Mouse (Mus musculus) thymus, adult 2 months (tissue): ENCODE data around the gene Mlana. TPM values are rescaled to one million over a fixed set of nuclear protein-coding genes. Genes with fewer than 3 reads are reported as not detected.

Experiments
- DNase-seq: peaks from one replicate; pipeline ENCODE4 v3.0.0; 2021
- H3K27ac ChIP-seq: fragments of 200-500 bp; 2 replicates; pipeline ENCODE4 v1.5.1; 2012; ENCODE audit warnings: low read length, control low read depth; ENCODE audit not compliant: control insufficient read depth, insufficient read depth
- H3K27me3 ChIP-seq: fragments of 200-500 bp; 2 replicates; pipeline ENCODE4 v1.6.1; 2012; ENCODE audit warnings: mild to moderate bottlenecking, low read length, moderate library complexity, mixed read lengths; ENCODE audit not compliant: control insufficient read depth, insufficient read depth
- H3K36me3 ChIP-seq: fragments of 200-500 bp; 2 replicates; pipeline ENCODE4 v1.6.1; 2012; ENCODE audit warnings: mild to moderate bottlenecking, low read length, moderate library complexity; ENCODE audit not compliant: control insufficient read depth, insufficient read depth
- H3K4me1 ChIP-seq: fragments of 200-500 bp; replicated peaks from 2 replicates; pipeline ENCODE4 v1.6.1; 2012; ENCODE audit warnings: low read length; ENCODE audit not compliant: control insufficient read depth, insufficient read depth
- H3K4me3 ChIP-seq: fragments of 200-500 bp; 2 replicates; pipeline ENCODE4 v1.5.1; 2012; ENCODE audit warnings: mild to moderate bottlenecking, low read length, control low read depth, moderate library complexity; ENCODE audit not compliant: control insufficient read depth, insufficient read depth
- CTCF ChIP-seq: fragments of 200-500 bp; IDR thresholded peaks from 2 replicates; pipeline ENCODE4 v1.5.1; 2012; ENCODE audit warnings: mild to moderate bottlenecking, control low read depth, low read length, moderate library complexity, borderline replicate concordance; ENCODE audit not compliant: control insufficient read depth, poor library complexity, insufficient read depth; ENCODE audit errors: extremely low read depth
- POLR2A ChIP-seq: fragments of 200-500 bp; IDR thresholded peaks from 2 replicates; pipeline ENCODE4 v1.6.1; 2012; ENCODE audit warnings: mild to moderate bottlenecking, low read length, control low read depth, moderate library complexity; ENCODE audit not compliant: control insufficient read depth, poor library complexity, insufficient read depth; ENCODE audit errors: extremely low read depth
- WGBS: fragments of 180-500 bp; shearing (Covaris S2); methylation state at CpG from one replicate; pipeline ENCODE4 v1.1.7; 2018; 5-methylcytosine and 5-hydroxymethylcytosine counted together
- polyA plus RNA-seq: library from polyadenylated mRNA; depleted of rRNA; stranded (reverse); fragments of >200 nt; gene quantifications from 2 replicates; pipeline ENCODE4 v1.2.3, GENCODE M21; 2012

Gene Mlana
- polyA plus RNA-seq, 1 experiment, result 0.27 TPM

GRCm38 (mm10) chr19:29683844-29684540 lies 13.6 kb upstream of the Mlana start:
- peak; percentile 76 for DNase-seq
- no peaks in the 10 kb centered on the region for H3K36me3 ChIP-seq
- H3K4me1 ChIP-seq, result no peaks in the 10 kb centered on the region
- H3K27ac ChIP-seq, result no peak overlapping the region
- peak; percentile 66; the same call in 1 of the 2 replicates for TF ChIP-seq CTCF
- no peak for TF ChIP-seq POLR2A
- no peaks in the 10 kb centered on the region for H3K27me3 ChIP-seq
- 63% methylated on average over 16 of the region's 16 CpGs for WGBS
- no peak overlapping the region for H3K4me3 ChIP-seq

GRCm38 (mm10) chr19:29695071-29695470 lies 2.6 kb upstream of the Mlana start:
- 99% methylated on average over 10 of the region's 10 CpGs for WGBS
- no peaks in the 10 kb centered on the region for H3K36me3 ChIP-seq
- DNase-seq, result no peak

GRCm38 (mm10) chr19:29696309-29696708 lies 1.3 kb upstream of the Mlana start:
- no peak for DNase-seq
- Histone ChIP-seq H3K27me3 (no peaks in the 10 kb centered on the region), H3K4me3 (no peak overlapping the region), H3K36me3 (no peaks in the 10 kb centered on the region), H3K27ac (no peak overlapping the region), H3K4me1 (peaks cover 5% of the 10 kb centered on the region)
- TF ChIP-seq CTCF (no peak), POLR2A (no peak)
- WGBS, result 91% methylated on average over 4 of the region's 4 CpGs

More at GRCm38 (mm10) chr19:29695071-29695470, 2.6 kb upstream of the Mlana start:
- TF ChIP-seq POLR2A (no peak), CTCF (no peak)
- H3K4me3 ChIP-seq, result no peak overlapping the region
- H3K4me1 ChIP-seq, result peaks cover 5% of the 10 kb centered on the region
- no peaks in the 10 kb centered on the region for H3K27me3 ChIP-seq
- no peak overlapping the region for H3K27ac ChIP-seq

GRCm38 (mm10) chr19:29696840-29697239 lies 784 bp upstream of the Mlana start:
- Histone ChIP-seq H3K27ac (no peak overlapping the region), H3K27me3 (no peaks in the 10 kb centered on the region), H3K4me3 (no peak overlapping the region), H3K36me3 (no peaks in the 10 kb centered on the region), H3K4me1 (peaks cover 5% of the 10 kb centered on the region)
- TF ChIP-seq POLR2A (no peak), CTCF (no peak)
- no peak for DNase-seq

- Histone ChIP-seq H3K36me3 (no peaks in the 10 kb centered on the region), H3K27ac (no peak overlapping the region), H3K4me3 (no peak overlapping the region), H3K27me3 (no peaks in the 10 kb centered on the region), H3K4me1 (peaks cover 5% of the 10 kb centered on the region)
- no peak for TF ChIP-seq POLR2A
- no peak for TF ChIP-seq CTCF
- WGBS, result 80% methylated on average over 4 of the region's 4 CpGs
- no peak for DNase-seq
Observed at GRCm38 (mm10) chr19:29701707-29702106, 4.1 kb downstream of the Mlana start.

GRCm38 (mm10) chr19:29704436-29704835 lies 6.8 kb downstream of the Mlana start:
- WGBS, result 94% methylated on average over 13 of the region's 13 CpGs
- no peak overlapping the region for H3K4me3 ChIP-seq

GRCm38 (mm10) chr19:29707314-29707898 lies 9.8 kb downstream of the Mlana start:
- no peaks in the 10 kb centered on the region for H3K27me3 ChIP-seq
- 77% methylated on average over 9 of the region's 9 CpGs for WGBS
- no peak overlapping the region for H3K27ac ChIP-seq
- peaks cover 2% of the 10 kb centered on the region; the same call in 1 of the 2 replicates for H3K4me1 ChIP-seq
- TF ChIP-seq POLR2A, result no peak
- no peak for TF ChIP-seq CTCF
- no peak overlapping the region for H3K4me3 ChIP-seq
- DNase-seq, result no peak
- H3K36me3 ChIP-seq, result no peaks in the 10 kb centered on the region

More at GRCm38 (mm10) chr19:29704436-29704835, 6.8 kb downstream of the Mlana start:
- Histone ChIP-seq H3K27me3 (no peaks in the 10 kb centered on the region), H3K4me1 (peaks cover 2% of the 10 kb centered on the region; the same call in 1 of the 2 replicates), H3K36me3 (no peaks in the 10 kb centered on the region), H3K27ac (no peak overlapping the region)
- TF ChIP-seq CTCF (no peak), POLR2A (no peak)
- DNase-seq, result no peak
